14 mouse cellular contexts compared by ENCODE assay signal in the genomic region with DNA sequence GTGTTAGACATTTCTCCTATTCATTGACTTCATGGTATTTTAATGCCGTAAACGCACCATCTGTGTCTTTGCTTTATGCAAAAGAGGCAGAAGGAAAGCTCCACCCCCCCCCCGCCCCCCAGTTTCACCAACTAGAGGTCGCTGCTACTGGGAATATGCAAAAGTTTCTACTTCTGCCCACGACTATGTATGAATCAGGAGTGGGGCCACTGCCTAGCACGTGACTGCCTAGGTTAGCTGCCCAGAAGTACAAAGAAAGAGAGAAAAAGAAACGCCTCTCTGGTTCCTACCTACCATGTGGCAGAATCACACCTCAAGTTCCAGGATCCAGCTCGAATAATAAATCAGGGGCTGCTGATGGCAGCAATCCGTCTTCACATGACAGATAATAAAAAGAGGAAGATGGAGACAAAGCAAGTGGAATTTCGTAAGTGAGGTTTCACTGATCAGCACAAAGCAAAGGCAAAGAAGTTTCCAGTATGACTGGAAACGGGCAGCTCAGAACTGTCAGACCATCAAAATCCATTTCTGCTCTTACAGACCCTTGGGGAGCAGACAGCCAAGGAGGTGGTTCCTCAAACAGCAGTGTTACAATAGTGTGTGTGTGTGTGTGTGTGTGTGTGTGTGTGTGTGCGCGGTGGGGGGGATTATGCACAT.
DNase-seq lines count a peak whose midpoint lies in the region; ATAC-seq lines count a peak whose summit lies in the region.
"Had no signal": no experiment of that assay in that cellular context is flagged by ENCODE, and none has a peak within 500 bp of the region (broad histone marks: within the 10 kb centered on the region; RNA-seq: fewer than 3 reads in every experiment).

No protein-coding gene starts in this region.

- no peak for DNase-seq in forebrain, embryonic 10.5 days (ENCODE audit: extremely low spot score, low spot score)
- DNase-seq in midbrain, embryonic 11.5 days (ENCODE audit: low spot score, missing footprints), result no peak
- no peak for DNase-seq in midbrain, embryonic 10.5 days (ENCODE audit: low spot score)
- peak; percentile 11 to 28 for DNase-seq in right cerebral cortex, postnatal 36 days (ENCODE audit: low spot score in 2 of 2)
- no peak for DNase-seq in cerebellum, adult 9-10 months
- no peak for DNase-seq in adrenal gland, adult 18-20 months (ENCODE audit: low spot score in 2 of 2)
- DNase-seq: adrenal gland, postnatal 14 days; cerebellum, adult 9-11 months had no signal

- peaks cover 19% of the 10 kb centered on the region; the same call in 1 of the 2 replicates for H3K4me1 ChIP-seq in forebrain, embryonic 15.5 days
- peaks cover 23% of the 10 kb centered on the region for H3K4me1 ChIP-seq in forebrain, embryonic 10.5 days
- H3K4me1 ChIP-seq in midbrain, embryonic 11.5 days (ENCODE audit: control insufficient read depth, insufficient read depth, low read length), result no peaks in the 10 kb centered on the region
- H3K4me1 ChIP-seq in midbrain, embryonic 10.5 days, result peaks cover 19% of the 10 kb centered on the region
- peaks cover 6% of the 10 kb centered on the region; the same call in 1 of the 2 replicates for H3K4me1 ChIP-seq in forebrain, embryonic 16.5 days (replicated peaks; ENCODE audit: control insufficient read depth, insufficient read depth, low read length)

- no peaks in the 10 kb centered on the region for H3K9me3 ChIP-seq in forebrain, embryonic 15.5 days
- H3K9me3 ChIP-seq in forebrain, embryonic 10.5 days, result no peaks in the 10 kb centered on the region
- no peaks in the 10 kb centered on the region for H3K9me3 ChIP-seq in midbrain, embryonic 11.5 days (ENCODE audit: control insufficient read depth, low read length)
- no peaks in the 10 kb centered on the region for H3K9me3 ChIP-seq in midbrain, embryonic 10.5 days (replicated peaks)
- no peaks in the 10 kb centered on the region for H3K9me3 ChIP-seq in forebrain, embryonic 16.5 days (ENCODE audit: control insufficient read depth, low read length)
- H3K9me3 ChIP-seq: embryonic facial prominence, embryonic 12.5 days; heart, embryonic 15.5 days had no signal

- no peaks in the 10 kb centered on the region for H3K36me3 ChIP-seq in forebrain, embryonic 15.5 days
- H3K36me3 ChIP-seq in forebrain, embryonic 10.5 days (replicated peaks), result no peaks in the 10 kb centered on the region
- no peaks in the 10 kb centered on the region for H3K36me3 ChIP-seq in midbrain, embryonic 11.5 days (ENCODE audit: control insufficient read depth, insufficient read depth, low read length)
- H3K36me3 ChIP-seq in midbrain, embryonic 10.5 days, result no peaks in the 10 kb centered on the region
- H3K36me3 ChIP-seq in forebrain, embryonic 16.5 days (ENCODE audit: control insufficient read depth, insufficient read depth), result no peaks in the 10 kb centered on the region
- H3K36me3 ChIP-seq: embryonic facial prominence, embryonic 12.5 days; heart, embryonic 15.5 days had no signal

- peak overlapping the region; percentile 44 for H3K27ac ChIP-seq in forebrain, embryonic 15.5 days (replicated peaks)
- no peak overlapping the region for H3K27ac ChIP-seq in forebrain, embryonic 10.5 days
- H3K27ac ChIP-seq in midbrain, embryonic 11.5 days (ENCODE audit: low read depth, low read length), result no peak overlapping the region
- H3K27ac ChIP-seq in midbrain, embryonic 10.5 days (replicated peaks), result no peak overlapping the region
- 0 out of 2 replicates have a peak overlapping the region, but pooled peaks have one; percentile 35 for H3K27ac ChIP-seq in forebrain, embryonic 16.5 days (ENCODE audit: low read length)
- H3K27ac ChIP-seq: embryonic facial prominence, embryonic 12.5 days; heart, embryonic 15.5 days; stomach, postnatal 0 days had no signal

- ATAC-seq in forebrain, embryonic 15.5 days (replicated peaks), result peak; percentile 29; the same call in 1 of the 2 replicates
- ATAC-seq in midbrain, embryonic 11.5 days (ENCODE audit: low FRiP score), result 0 out of 2 replicates have a peak, but pooled peaks have one; percentile 33
- peak; percentile 65 for ATAC-seq in forebrain, embryonic 16.5 days
- ATAC-seq: intestine, postnatal 0 days had no signal

- H3K27me3 ChIP-seq in forebrain, embryonic 15.5 days, result no peaks in the 10 kb centered on the region
- H3K27me3 ChIP-seq in forebrain, embryonic 10.5 days (ENCODE audit: poor library complexity, severe bottlenecking), result no peaks in the 10 kb centered on the region
- no peaks in the 10 kb centered on the region for H3K27me3 ChIP-seq in midbrain, embryonic 11.5 days (ENCODE audit: control insufficient read depth, insufficient read depth, low read length)
- no peaks in the 10 kb centered on the region for H3K27me3 ChIP-seq in midbrain, embryonic 10.5 days (ENCODE audit: low read depth, poor library complexity, severe bottlenecking)
- H3K27me3 ChIP-seq in forebrain, embryonic 16.5 days (replicated peaks; ENCODE audit: control insufficient read depth, insufficient read depth, low read length), result no peaks in the 10 kb centered on the region
- H3K27me3 ChIP-seq: embryonic facial prominence, embryonic 12.5 days; heart, embryonic 15.5 days had no signal

- H3K9ac ChIP-seq in forebrain, embryonic 15.5 days (replicated peaks), result no peak overlapping the region
- no peak overlapping the region for H3K9ac ChIP-seq in midbrain, embryonic 11.5 days (ENCODE audit: low read length)
- no peak overlapping the region for H3K9ac ChIP-seq in forebrain, embryonic 16.5 days (replicated peaks; ENCODE audit: low read depth, low read length)
- H3K9ac ChIP-seq: embryonic facial prominence, embryonic 12.5 days; heart, embryonic 15.5 days had no signal

- H3K4me2 ChIP-seq in forebrain, embryonic 15.5 days (replicated peaks), result no peak overlapping the region
- H3K4me2 ChIP-seq in midbrain, embryonic 11.5 days, result no peak overlapping the region
- 0 out of 2 replicates have a peak overlapping the region, but pooled peaks have one; percentile 16 for H3K4me2 ChIP-seq in forebrain, embryonic 16.5 days (ENCODE audit: low read length)
- H3K4me2 ChIP-seq: embryonic facial prominence, embryonic 12.5 days; heart, embryonic 15.5 days had no signal

- 61% methylated on average over 13 of the region's 13 CpGs for WGBS in forebrain, embryonic 15.5 days
- WGBS in forebrain, embryonic 10.5 days, result 87% methylated on average over 13 of the region's 13 CpGs
- WGBS in midbrain, embryonic 11.5 days, result 82% methylated on average over 13 of the region's 13 CpGs
- 87% methylated on average over 13 of the region's 13 CpGs for WGBS in midbrain, embryonic 10.5 days
- WGBS in forebrain, embryonic 16.5 days, result 58% methylated on average over 13 of the region's 13 CpGs

- H3K4me3 ChIP-seq in forebrain, embryonic 15.5 days, result no peak overlapping the region
- no peak overlapping the region for H3K4me3 ChIP-seq in forebrain, embryonic 10.5 days
- no peak overlapping the region for H3K4me3 ChIP-seq in midbrain, embryonic 11.5 days (ENCODE audit: low read depth, low read length)
- H3K4me3 ChIP-seq in midbrain, embryonic 10.5 days, result no peak overlapping the region
- H3K4me3 ChIP-seq in forebrain, embryonic 16.5 days (replicated peaks; ENCODE audit: low read length), result no peak overlapping the region
- H3K4me3 ChIP-seq: embryonic facial prominence, embryonic 12.5 days; heart, embryonic 15.5 days had no signal

Comparison
In these comparisons a context has a peak if more than half of its experiments do, and no peak if none do; other contexts are left out.
1. H3K27ac ChIP-seq: peak in forebrain, embryonic 15.5 days (single experiment) and forebrain, embryonic 16.5 days (single experiment); none in forebrain, embryonic 10.5 days (single experiment), midbrain, embryonic 11.5 days (single experiment) and midbrain, embryonic 10.5 days (single experiment).
2. DNase-seq: peak in right cerebral cortex, postnatal 36 days (2 of 2); none in forebrain, embryonic 10.5 days (single experiment), midbrain, embryonic 11.5 days (single experiment), midbrain, embryonic 10.5 days (single experiment), cerebellum, adult 9-10 months (single experiment) and adrenal gland, adult 18-20 months (0 of 2).
3. Peak in every context shown above with its lines, with median percentiles within 50 percentile points of each other: ATAC-seq.